Mouse (Mus musculus) kidney, postnatal 36 days (tissue): ENCODE results near the gene Rspo1.

Source experiments
- DNase-seq, 2 experiments: peaks; one replicate each; pipeline ENCODE4 v3.0.0; 2021 to 2022; ENCODE audit warnings: mixed read lengths in 2 of 2

Rspo1 gene

DNA sequence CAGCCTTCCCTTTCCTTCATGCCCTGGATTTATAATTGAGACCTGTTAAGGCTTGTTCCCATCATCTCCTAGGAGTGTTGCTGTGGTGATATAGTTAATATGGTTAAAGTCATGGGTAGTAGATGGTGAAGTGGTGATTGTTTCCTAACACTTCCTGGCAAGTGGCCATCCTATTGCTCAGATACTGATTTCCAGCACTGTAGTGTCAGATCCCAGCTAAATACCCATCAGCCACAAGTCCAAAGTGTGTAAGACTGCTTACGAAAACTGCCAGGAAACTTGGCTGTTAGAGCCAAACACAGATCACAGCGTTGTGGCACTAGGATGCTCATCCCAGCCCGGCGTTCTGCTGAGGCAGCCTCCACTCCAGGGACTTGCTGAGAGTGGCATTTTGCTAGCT, 48.1 kb downstream of the Rspo1 start:
- no peak for DNase-seq

DNA sequence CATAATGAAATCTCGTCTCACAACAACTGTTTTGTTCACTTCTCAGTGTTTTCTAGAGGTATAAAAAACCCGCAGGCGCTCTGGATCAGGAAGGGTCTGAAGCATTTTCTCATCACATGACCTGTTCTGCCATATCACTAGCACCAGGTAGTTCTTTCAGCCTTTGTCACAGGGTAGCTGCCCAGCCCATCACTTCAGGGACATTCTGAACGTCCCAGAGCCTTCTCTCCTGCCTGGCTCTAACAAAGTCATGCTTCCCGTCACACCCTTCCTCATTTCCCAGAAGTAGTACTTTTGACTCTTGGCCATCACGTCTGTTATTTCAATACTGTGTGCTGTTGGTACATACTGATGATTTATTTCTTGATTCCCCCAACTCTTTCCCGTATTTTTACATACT, 58.2 kb downstream of the Rspo1 start:
- no peak for DNase-seq

DNA sequence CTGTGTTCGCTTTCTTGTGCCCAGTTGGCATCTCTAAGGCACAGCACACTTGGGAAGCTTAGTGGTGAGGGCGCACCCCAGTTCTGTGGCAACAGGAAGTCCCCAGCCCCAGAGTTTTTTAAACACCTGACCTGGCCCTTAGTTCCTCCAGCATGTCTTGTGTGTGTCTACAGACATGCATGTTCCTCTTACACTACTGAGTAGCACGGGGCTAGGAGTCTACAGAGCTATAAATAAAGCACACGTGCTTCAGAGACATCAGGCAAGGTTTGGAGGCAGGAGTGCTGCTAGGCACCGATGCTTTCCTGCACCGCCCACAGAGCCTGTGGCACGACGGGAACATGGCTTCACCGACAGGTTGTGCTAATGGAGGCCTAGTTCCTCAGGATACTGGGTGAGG, 69.2 kb downstream of the Rspo1 start:
- DNase-seq: no peak

DNA sequence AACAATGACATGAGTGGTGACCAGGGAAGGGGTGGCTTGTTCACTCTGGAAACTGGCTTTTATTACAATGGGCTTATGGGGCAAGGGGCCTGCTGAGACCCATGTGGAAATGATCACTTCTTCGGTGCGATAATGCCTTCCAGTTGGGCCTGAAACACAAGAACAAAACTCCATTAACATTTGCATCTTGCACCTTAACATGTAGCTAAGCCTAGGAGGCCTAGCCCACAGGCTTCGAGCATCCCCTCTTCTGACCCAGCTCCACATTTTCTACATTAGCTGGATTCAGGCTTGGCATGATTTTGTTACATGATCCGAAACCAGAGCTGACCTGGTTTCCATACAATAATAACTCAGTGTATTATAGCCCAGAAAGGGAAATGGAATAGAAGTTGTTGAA, 70.2 kb downstream of the Rspo1 start:
- DNase-seq: no peak

DNA sequence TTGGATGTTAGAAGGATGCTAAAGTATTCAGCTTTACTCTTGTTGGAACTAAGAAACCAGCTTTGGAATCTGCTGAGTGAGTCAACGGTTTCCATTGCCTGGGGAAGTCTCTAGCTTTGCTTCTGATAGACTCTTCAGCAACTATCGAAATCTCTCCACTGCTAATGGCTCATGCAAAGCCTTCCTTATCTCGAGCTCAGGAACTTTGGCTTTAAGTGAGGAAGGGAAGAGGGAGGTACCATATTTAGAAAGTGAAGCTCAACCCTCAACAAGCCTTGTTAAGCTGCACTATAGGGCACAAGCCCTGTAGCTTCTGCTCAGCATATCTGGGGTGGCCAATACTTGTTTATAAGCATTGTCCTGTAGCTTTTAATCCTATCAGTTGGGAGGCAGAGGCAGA, 71.0 kb downstream of the Rspo1 start:
- no peak for DNase-seq

DNA sequence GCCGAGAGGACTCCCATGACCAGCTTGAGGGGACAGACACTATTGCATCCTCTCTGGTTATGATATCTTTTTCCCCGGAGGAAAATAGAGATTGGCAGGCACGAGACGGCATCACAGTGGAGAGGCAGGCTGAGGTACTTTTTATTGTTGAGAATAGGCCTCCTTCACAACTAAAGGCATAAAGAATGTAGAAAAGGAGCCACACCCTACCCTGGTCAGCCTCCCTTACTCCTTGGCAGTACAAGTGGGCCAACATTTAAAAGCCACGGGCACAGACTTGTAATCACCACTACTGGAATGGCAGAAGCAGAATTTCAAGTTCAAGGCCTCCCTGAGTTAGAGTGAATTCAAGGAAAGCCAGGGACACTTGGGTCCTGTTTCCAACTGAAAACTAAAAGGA, 71.8 kb downstream of the Rspo1 start:
- DNase-seq: no peak
